Mouse (Mus musculus) C2C12 (cell line): ENCODE results near the gene Rarres2.

ENCODE experiments used
- CTCF ChIP-seq: IDR thresholded peaks from one replicate; pipeline ENCODE4 v1.5.1; 2011; ENCODE audit not compliant: control insufficient read depth, insufficient read depth, insufficient read length
- MAX ChIP-seq: IDR thresholded peaks from one replicate; pipeline ENCODE4 v1.6.1; 2011; ENCODE audit warnings: mild to moderate bottlenecking, control low read depth
- MYOD1 ChIP-seq: IDR thresholded peaks from one replicate; pipeline ENCODE4 v1.6.1; 2011; ENCODE audit warnings: low read depth; ENCODE audit not compliant: control insufficient read depth, insufficient read length
- MYOG ChIP-seq: IDR thresholded peaks from one replicate; pipeline ENCODE4 v1.6.1; 2011; ENCODE audit not compliant: control insufficient read depth, insufficient read length; ENCODE audit errors: extremely low read depth
- USF1 ChIP-seq: IDR thresholded peaks from one replicate; pipeline ENCODE4 v1.6.1; 2011; ENCODE audit warnings: low read depth, mild to moderate bottlenecking, control low read depth, moderate library complexity

GRCm38 (mm10) chr6:48591871-48592270 is 19.3 kb upstream of the Rarres2 start:
- TF ChIP-seq USF1 (no peak), CTCF (no peak), MAX (no peak), MYOG (no peak), MYOD1 (no peak)
